ENCODE assay signal across 8 mouse cellular contexts in genomic region chr10:94575958-94576357, GRCm38 (mm10).
A peak's percentile ranks its signal among the peaks of the same experiment; 100 is the strongest.
DNase-seq lines count a peak whose midpoint lies in the region; ATAC-seq and TF ChIP-seq lines count a peak whose summit lies in the region.
"Had no signal": no experiment of that assay in that cellular context is flagged by ENCODE, and none has a peak within 500 bp of the region (broad histone marks: within the 10 kb centered on the region; RNA-seq: fewer than 3 reads in every experiment).

No protein-coding gene starts in this region.

- H3K4me2 ChIP-seq in liver, embryonic 16.5 days (ENCODE audit: low read depth, low read length): peak overlapping the region; percentile 17; the same call in 1 of the 2 replicates
- 0 out of 2 replicates have a peak overlapping the region, but pooled peaks have one; percentile 3 for H3K4me2 ChIP-seq in stomach, postnatal 0 days (replicated peaks; ENCODE audit: low read depth)

- 19% methylated on average over 8 of the region's 8 CpGs for WGBS in liver, embryonic 16.5 days (ENCODE audit: insufficient replicate concordance)
- 41% methylated on average over 8 of the region's 8 CpGs for WGBS in stomach, postnatal 0 days

- no peaks in the 10 kb centered on the region for H3K36me3 ChIP-seq in liver, embryonic 16.5 days (ENCODE audit: control insufficient read depth, insufficient read depth)
- peaks cover 3% of the 10 kb centered on the region; the same call in 1 of the 2 replicates for H3K36me3 ChIP-seq in stomach, postnatal 0 days (ENCODE audit: control insufficient read depth, insufficient read depth, low read length)

- TF ChIP-seq CTCF in stomach, postnatal 0 days (IDR thresholded peaks at IDR 0.05; ENCODE audit: low read depth): peak; percentile 32

- peaks cover 8% of the 10 kb centered on the region for H3K4me1 ChIP-seq in liver, embryonic 16.5 days (ENCODE audit: control insufficient read depth, low read depth, low read length)
- H3K4me1 ChIP-seq in stomach, postnatal 0 days (replicated peaks; ENCODE audit: control insufficient read depth, insufficient read depth): no peaks in the 10 kb centered on the region; the same call in none of the 2 replicates

- ATAC-seq in liver, embryonic 16.5 days (ENCODE audit: low read depth): peak; percentile 41
- ATAC-seq in stomach, postnatal 0 days (ENCODE audit: low FRiP score, low TSS enrichment): peak; percentile 55

- no peaks in the 10 kb centered on the region for H3K27me3 ChIP-seq in liver, embryonic 16.5 days (ENCODE audit: control insufficient read depth, insufficient read depth, low read depth, low read length)
- no peaks in the 10 kb centered on the region for H3K27me3 ChIP-seq in stomach, postnatal 0 days (ENCODE audit: control insufficient read depth, insufficient read depth, low read length)

- H3K9me3 ChIP-seq in liver, embryonic 16.5 days (replicated peaks; ENCODE audit: control insufficient read depth, low read length): no peaks in the 10 kb centered on the region
- H3K9me3 ChIP-seq in stomach, postnatal 0 days (ENCODE audit: control insufficient read depth, low read length): no peaks in the 10 kb centered on the region

- TF ChIP-seq EP300 in stomach, postnatal 0 days (optimal IDR thresholded peaks at IDR 0.05): no peak

- peak overlapping the region; percentile 84 for H3K27ac ChIP-seq in liver, embryonic 16.5 days (ENCODE audit: low read length)
- H3K27ac ChIP-seq in stomach, postnatal 0 days (replicated peaks): peak overlapping the region; percentile 84; the same call in 1 of the 2 replicates

- no peak overlapping the region for H3K9ac ChIP-seq in liver, embryonic 16.5 days (ENCODE audit: low read depth, low read length)
- no peak overlapping the region for H3K9ac ChIP-seq in stomach, postnatal 0 days (ENCODE audit: low read length)

- H3K4me3 ChIP-seq in liver, embryonic 16.5 days (ENCODE audit: low read depth, low read length): no peak overlapping the region
- no peak overlapping the region for H3K4me3 ChIP-seq in stomach, postnatal 0 days (ENCODE audit: low read depth, low read length)

- peak; percentile 13 for DNase-seq in left cerebral cortex, adult 11 months (ENCODE audit: low spot score)
- DNase-seq in left cerebral cortex, adult 18-20 months (ENCODE audit: low spot score in 2 of 2): no peak
- peak; percentile 83 for DNase-seq in heart, adult 8-10 months (ENCODE audit: low spot score)
- DNase-seq in stomach, postnatal 0 days (ENCODE audit: low spot score): peak; percentile 47
- DNase-seq in urinary bladder, postnatal 25 days (ENCODE audit: low spot score): no peak
- no peak for DNase-seq in ovary, adult 18-20 months (ENCODE audit: low spot score)
- DNase-seq: cerebellum, adult 9-10 months had no signal

Comparison
In these comparisons a context has a peak if more than half of its experiments do, and no peak if none do; other contexts are left out.
1. DNase-seq: peak in left cerebral cortex, adult 11 months (single experiment), heart, adult 8-10 months (single experiment) and stomach, postnatal 0 days (single experiment); none in left cerebral cortex, adult 18-20 months (0 of 2), urinary bladder, postnatal 25 days (single experiment) and ovary, adult 18-20 months (single experiment).